Mouse (Mus musculus) heart, adult 11 months (tissue): ENCODE results near the gene Tnfsfm13.
"Not testable (repeated sequence)": the region's sequence is repeated elsewhere in the genome, so short reads cannot be mapped to it uniquely, and the experiment has no call there.

ENCODE experiments used
- DNase-seq: peaks from one replicate; pipeline ENCODE4 v3.0.0; 2022

The Tnfsfm13 gene

DNA sequence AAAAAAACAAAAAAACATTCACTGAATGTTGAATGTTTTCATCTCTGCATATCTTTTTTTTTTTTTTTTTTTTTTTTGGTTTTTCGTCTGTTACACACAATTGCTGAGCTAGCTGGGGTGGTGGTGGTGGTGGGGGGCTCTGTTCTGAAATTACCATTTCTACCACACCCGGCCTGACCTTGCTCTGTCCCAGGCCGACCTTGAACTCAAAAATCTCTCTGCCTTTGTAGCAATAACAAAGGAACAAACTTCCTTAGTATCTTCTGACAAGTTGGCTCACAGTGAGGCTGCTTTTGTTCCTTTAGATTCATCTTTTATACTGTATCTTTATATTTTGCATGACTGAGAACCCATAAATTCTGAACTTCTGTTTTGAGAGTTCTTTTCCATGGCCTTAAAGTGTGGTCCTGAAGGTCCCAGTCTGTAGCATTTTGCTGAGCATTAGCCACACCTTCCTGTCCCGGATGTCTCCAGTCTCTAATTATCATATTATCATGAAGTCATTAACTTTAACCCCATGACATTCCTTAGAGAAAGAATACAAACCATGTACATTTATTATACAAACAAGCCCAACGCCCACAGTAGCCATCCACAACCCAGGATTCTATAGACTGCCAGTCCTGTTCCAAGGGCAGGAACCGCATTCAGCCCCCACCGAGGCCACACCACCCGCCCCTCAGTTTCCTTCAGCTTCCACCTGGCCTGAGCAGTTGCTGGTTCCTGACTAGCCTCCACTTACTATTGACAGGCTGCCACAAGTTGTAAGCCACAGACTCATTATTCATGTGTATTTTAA, 8.1 kb upstream of the Tnfsfm13 start:
- DNase-seq, result peak; percentile 60

DNA sequence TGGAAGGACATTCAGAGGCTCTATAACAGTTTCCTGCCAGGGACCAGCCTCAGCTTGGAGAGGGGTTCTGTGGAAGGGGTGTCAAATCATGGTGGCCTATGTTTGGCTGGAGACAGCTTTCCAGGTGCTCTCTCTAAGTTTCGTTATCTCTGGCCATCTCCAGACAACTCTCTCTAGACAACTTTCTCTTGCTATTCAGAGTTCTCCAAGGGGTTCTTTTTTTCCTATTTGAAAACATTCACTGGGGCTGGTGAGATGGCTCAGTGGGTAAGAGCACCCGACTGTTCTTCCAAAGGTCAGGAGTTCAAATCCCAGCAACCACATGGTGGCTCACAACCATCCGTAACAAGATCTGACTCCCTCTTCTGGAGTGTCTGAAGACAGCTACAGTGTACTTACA, 7.5 kb upstream of the Tnfsfm13 start:
- DNase-seq, result not testable (repeated sequence)

DNA sequence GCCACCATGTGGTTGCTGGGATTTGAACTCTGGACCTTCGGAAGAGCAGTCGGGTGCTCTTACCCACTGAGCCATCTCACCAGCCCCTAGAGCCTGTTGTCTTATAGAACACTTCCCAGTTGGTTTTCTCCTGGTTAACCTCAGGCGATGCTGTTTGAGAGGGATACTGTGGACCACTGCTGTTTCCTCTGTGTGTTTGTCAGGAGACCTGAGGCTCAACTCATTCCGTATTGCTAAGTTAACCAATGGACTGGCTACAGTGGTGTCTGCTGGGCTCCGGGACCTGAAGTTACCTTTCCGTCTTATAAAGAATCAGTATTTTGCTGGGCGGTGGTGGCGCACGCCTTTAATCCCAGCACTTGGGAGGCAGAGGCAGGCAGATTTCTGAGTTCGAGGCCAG, 7.0 kb upstream of the Tnfsfm13 start:
- not testable (repeated sequence) for DNase-seq

DNA sequence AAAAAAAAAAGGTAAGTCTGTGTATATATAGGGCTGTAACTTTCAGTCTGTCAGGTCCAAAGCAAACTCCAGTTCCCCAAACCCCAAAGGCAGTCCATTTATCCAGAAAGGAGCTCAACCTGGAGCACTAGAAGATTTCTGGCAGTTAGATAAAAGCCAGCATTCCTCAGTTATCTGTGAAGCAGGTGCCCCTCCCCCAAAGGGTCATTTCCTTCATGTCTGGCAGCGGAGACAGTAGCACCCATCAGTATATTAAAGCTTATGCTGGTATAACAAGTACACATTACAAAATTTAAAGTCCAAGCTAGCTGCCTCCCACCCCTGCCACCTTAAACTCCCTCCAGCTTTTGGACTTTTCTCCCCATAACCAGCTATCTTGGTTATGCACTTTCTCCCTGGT, 3.7 kb upstream of the Tnfsfm13 start:
- DNase-seq, result peak; percentile 84

DNA sequence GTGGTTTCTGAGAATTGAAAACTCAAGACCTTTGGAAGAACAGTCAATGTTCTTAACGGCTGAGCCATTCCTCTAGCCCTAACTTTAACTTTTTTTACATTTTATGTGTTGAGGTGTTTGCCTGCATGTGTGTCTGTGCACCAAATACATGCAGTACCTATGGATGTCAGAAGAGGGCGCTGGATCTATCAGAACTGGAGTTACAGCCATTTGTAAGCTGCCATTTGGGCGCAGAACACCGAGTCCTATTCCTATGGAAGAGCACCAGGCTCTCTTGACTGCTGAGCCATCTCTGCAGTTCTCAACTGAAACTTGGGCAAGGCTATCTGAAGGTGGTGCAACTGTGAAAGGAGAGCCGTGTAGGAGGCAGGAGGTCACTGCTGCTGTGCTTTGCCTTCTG, 2.7 kb upstream of the Tnfsfm13 start:
- no peak for DNase-seq

DNA sequence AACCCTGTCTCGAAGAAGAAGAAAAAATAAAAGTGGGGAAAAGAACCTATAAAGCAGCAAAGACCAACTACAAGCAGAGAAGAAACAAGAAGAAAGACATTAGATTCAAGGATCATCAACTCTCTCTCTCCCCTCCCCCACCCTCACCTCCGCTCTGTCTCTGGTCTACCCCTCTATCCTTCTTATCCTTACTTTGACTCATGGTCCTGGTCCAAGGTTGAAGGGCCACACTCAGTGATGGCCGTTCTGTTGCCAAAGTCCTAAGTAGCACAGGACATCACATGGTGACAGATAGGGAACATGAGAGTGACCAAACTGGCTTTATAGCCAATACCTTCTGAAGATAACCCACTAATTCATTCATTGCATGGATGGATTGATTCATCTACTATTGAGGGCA, 1.5 kb upstream of the Tnfsfm13 start:
- peak; percentile 72 for DNase-seq

DNA sequence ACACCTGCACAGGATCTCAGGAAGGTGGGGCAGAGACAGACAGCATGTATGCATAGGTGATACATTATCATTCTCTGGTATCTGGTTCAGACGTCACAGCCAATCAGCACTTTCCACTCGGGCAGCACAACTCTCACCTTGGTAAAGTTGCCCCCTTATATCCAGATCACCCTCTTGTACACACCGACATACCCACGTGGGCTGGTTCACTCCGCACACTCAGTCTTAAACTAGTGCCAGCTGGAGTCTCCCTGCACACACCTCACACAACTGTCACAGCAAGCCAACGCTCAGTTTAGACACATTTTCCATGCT, 895 bp downstream of the Tnfsfm13 start:
- no peak for DNase-seq

DNA sequence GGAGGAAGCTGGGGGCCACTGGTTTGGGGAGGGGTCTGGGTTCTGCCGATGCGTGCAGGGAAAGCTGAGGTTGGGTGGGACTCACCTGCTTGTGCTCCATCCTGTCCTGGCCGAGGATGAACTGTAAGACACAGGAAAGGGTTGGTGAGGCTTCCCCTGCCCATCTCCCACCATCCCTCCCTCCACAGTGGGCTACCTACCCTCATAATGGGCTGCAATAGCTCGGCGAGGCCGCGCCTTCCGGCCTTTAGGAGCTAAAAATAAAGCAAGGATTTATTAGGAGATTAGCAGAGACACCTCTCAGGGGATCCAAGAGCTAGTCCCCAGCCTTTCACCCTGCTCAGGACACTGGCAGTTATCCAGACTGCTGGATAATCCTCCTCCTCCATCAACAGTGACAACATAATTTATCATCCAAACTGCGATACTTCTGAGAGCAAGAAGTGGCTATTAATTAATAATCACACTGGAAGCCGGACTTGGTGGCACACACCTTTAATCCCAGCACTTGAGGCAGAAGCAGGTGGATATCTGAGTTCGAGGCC, 2.4 kb downstream of the Tnfsfm13 start:
- DNase-seq, result peak; percentile 93

DNA sequence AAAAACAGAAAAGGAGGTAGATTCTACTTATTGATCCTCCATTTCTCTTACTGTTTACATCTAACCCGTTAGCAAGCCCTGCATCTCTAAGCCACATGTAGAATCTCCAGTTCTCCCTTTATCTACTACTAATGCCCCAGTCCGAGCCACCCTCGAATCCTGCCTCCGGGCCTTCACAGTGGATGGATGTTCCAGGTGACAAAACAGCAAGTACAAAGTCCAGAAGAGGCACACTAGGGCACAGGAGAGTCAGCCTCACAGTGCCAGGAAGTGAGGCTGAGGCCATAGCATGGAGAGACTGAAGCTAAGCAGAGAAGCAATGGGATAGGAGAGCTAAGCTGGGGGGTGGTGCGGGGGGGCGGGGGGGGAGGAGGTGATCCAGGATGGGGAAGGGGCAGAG, 3.0 kb downstream of the Tnfsfm13 start:
- peak; percentile 92 for DNase-seq

DNA sequence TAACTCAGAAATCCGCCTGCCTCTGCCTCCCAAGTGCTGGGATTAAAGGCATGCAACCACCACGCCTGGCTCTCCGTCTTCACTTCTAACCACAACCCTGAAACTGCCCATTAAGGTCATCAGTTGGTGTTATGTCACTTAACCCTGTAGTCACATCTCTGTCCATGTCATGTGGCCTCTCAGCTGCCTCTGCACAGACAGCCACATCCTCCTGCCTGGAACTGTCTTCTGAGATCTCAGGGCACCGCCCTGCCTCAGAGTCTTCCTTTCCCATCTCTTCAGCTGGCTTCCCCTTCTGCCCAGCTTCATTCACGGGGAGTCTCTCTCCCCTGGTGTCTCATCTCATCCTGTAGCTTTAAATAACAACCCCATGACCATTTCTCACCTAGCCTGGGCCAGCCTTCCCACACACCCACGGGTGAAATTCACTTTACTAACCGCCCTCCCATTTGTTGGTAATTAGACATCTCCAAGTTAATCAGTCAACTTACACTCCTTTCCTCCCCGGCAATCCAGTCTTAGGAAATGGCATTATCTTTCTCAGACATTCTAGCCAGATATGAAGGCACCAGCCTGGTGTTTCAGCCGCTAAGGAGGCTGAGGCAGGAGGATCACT, 3.6 kb downstream of the Tnfsfm13 start:
- peak; percentile 98 for DNase-seq

DNA sequence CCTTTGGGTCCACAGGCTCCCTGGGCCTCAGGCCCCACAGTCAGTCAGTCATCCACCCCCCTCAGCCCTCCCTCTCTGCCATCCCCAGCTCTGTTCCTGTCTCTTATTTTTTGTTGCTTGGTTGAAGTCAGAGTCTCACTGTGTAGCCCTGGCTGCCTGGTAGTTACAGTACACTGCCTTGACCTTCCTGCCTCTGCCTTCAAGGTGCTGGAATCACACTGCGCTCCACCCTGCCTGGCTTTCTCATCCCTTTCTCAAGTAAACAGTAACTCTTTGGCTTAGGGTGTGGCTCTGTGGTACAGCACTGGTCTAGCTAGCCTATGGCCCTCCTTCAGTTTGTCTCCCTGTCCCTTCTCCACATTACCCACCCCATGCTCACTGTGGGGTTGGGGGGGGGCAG, 6.0 kb downstream of the Tnfsfm13 start:
- DNase-seq, result peak; percentile 90

DNA sequence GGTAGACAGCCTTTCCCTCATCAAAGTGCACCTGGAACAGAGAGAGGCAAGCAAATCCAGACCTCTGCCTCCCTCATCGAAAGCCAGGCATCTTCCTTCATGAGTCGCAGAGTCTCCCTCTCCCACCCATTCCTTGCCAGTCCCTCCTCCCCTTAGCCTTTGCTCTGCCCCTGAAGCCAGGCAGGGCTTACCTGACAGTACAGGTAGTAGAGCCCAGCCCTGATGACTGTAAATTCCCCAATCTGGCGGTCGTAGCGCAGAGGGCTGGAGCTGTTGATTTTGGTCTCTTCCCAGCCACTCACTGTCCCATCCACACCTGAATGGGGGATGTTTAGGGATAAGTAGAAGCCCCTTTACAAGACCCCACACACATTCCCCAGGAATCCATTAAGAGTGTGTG, 8.8 kb downstream of the Tnfsfm13 start:
- DNase-seq, result peak; percentile 90

DNA sequence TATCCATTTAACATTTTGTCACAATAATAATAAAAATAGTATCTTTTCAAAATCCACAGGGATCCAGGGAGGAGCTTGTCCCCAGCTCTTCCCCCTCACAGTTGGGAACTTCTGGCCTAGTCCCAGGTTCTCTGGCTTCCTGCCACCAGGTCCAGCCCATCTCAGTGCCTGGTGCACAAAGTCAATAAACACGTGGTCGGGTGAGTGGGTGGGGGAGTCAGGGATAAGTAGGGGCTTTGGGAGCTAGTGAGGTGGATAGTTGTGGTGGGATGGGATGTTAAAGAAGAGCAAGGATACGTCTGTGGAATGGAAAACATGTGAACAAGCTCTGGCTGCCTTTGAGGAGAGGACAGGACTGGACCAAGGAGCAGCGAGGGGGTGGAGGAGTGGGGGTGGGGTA, 9.5 kb downstream of the Tnfsfm13 start:
- peak; percentile 99 for DNase-seq

DNA sequence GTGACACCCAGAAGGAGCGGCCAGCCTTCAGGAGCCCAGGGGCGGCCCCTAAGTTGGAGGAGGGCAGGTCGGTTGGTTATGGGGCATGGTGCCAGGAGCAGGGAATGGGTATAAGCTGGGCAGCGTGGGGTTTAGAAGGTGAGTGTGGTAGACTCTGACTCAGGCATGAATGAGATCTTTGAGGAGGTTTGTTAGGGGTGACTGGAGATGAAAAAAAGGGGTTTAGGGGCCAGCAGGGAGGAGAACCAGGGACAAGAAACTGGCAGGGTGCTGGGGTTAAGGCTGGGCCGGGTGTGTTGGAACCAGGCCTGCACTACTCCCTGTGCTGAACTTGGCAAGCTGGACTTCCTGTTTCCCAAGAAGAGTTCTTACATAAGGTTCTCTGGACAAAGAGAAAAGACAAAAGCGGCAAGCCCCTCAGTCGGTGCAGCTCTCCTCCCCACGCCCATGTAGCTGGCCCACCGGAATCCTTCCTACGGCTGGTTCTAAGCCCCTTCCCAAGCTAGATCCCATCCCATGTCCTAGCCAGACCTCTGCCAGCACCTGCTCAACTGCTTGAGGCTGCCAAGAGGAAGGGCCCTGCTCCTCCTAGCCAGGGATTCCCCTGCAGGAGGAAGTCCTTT, 10.3 kb downstream of the Tnfsfm13 start, which contains the start of gene Tnfsf13:
Gene Tnfsf13 (minus strand): TSS at position 259 of the 623 bp plus-strand sequence.
- peak; percentile 100 for DNase-seq

DNA sequence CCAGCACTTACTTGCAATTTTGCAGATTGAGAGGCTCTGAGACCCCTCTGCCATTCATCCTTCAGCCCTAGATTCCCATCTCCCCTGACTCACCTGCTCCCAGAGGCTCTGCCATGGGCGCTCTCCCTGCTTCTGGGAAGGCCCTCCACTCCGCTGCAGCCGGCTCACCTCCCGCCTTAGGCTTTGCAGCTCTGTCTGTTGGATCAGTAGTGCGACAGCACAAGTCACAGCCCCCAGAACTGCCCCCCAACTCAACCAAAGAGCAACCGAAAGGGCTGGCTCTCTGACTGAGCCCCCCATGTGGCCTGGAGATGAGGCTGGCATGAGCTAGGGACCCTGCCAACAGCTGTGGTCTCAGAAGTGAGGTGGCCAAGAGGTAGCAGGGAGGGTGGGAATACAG, 11.0 kb downstream of the Tnfsfm13 start:
- no peak for DNase-seq

DNA sequence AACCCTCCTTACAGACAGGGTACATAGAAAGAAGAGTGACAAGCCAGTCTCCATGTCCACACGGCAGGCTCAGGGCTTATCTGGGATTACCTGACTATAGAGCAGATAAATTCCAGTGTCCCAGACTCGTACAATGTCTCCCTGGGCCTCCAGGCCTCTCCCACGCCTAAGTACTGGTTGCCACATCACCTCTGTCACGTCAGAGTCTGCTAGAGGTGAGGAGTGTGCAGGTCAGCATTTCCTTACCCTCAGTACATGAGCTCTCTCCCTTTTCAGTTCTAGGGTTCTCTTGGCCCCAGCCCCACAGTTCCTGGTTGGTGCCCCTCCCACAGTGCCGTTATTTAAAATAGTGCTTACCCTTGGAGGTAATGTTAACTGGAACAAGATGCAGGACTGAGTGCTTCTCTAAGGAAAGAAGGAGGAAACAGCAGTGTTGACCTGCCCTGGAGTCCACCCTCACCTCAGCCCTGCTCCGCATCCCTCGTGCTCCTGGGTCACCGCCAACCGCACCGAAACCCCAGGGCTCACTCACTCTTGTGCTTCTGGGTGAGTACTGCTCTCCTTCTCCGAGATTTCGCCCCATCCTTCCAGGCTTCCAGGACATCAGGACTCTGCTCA, 11.7 kb downstream of the Tnfsfm13 start:
- DNase-seq, result peak; percentile 95

DNA sequence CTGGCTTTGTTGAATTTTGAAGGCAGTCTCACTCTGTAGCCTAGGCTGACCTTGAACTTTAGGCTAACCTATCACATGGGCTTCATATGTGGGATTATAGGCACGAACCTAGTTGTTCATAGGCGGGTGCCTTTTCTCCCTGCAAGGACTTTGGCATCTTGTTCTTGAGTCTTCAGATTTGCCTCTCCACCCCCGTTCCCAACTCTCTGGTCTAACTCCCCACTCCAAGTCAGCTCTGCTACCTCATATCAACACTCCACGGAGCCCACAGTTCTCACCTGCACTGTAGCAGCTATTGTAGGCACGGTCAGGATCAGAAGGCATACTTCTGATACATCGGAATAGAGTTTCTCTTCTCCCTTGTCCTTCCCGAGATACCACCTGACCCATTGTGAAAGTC, 12.3 kb downstream of the Tnfsfm13 start:
- peak; percentile 91 for DNase-seq

DNA sequence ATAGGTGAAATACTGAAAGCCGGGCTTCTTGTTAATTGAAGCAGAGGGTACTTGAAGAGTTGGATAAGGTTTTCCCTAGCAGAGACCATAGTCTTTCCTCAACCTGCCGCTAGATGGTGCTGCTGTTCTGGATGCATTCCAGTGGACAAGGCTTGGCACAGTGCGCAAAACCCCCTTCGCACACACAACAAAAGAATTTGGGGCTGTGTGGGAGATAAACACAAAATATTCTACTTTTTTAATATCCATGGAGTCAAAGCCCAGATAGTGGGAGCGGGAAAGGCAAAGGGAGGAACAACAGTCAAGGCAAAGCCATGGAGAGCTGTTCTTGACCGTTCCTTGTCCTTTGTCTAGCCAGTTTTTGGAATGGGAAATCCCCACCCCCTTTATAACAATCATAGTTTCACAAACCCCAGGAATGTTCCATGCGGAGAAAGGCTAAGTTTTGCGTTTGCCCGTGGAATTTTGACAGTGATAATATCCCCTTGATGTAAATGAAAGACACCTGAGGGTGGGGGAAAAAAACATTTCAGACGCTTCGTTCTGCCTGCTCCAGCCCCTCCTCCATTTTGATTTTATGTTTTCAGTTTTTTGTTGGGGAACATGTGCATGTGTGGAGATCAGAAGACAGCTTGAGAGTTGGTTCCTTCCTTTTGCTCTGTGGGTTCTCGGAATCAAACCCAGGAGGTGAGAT, 12.9 kb downstream of the Tnfsfm13 start:
- peak; percentile 98 for DNase-seq

DNA sequence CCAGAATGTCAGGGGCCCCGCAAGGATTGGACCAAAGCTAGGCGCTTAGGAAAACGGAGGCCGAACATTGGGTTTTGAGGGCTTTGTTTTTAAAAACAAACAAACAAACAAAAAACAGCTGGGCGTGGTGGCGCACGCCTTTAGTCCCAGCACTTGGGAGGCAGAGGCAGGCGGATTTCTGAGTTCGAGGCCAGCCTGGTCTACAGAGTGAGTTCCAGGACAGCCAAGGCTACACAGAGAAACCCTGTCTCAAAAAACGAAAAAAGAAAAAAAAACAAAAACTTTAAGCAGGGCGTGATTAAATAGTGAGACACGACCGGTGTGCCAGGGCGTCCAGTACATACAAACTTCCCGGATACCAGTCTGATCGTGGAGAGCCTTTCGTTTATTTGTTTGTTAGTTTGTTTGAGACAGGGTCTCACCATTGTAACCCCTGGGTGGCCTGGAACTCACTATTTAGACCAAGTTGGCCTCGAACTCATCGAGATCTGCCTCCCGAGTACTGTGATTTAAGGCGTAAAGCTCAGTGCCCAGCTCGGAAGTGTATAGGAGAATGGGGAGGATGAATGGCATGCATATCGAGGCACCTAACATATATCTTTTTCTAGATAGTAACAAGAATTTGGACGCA, 13.6 kb downstream of the Tnfsfm13 start:
- DNase-seq, result no peak

DNA sequence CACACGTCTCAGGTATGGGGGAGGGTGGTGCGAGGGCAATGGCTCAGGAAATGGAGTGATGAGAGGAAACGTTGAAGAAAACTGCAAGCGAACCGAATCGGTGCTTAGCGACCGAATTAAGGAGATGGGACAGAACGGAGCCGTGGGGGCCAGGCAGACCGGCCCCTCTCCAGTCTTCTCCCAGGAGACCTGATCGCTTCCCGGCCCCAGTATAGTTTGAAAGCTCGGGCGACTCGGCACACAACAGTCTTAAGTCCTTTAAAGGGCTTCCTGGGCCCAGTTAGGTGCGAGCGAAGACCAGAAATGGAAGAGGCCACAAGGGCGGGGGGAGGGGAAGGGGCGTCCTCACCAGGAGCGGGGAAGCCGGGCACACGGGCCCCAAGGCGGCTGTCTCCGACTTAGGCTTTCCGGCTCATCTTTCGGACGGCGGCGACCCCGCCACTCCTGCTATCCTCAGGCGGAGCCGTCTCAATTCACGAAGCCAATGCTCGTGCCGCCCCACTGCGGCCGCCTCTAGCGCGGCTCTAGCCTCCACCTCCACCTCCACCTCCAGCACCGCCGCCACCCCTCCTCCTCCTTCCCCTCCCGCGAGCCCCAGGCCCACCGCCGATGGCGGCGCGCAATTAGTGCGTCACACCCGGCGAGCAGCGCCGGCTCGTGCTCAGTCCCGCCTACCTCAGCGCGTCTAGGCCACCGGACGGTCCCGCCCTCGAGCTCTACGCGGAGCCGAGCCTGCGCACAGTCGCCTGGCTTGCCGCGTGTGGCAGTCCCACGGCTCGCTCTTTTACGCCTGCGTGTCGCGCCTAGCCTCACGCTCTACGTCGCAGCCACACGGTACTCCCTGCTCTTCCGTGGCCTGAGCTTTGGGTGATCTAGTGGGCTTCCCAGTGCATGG, 14.3 kb downstream of the Tnfsfm13 start, which contains the start of gene Senp3:
Gene Senp3 (minus strand): TSS at position 771 of the 895 bp plus-strand sequence.
- DNase-seq, result peak; percentile 100
